8 mouse cellular contexts compared by ENCODE assay signal in the genomic region with DNA sequence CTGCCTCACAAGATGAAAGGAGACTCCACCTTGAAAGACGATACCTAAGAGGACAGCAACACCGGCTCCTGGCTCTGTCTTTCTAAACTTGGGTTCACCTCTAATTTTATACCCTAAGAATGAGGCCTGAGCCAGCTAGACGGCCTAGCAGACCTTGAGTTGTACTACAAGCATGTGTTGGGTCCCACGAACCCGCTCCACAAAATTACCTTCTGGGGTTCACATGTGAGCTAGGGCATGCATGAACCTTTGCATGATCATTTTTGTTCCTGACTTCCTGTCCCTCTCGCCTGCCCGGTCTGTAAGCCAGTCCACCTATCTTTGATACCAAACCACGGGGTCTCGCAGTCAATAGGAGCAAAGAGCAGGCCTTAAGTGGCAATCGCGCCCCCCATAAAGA. TPM values are rescaled to one million over a fixed set of nuclear protein-coding genes. Genes with fewer than 3 reads are reported as not detected.
A peak's percentile ranks its signal among the peaks of the same experiment; 100 is the strongest.
DNase-seq lines count a peak whose midpoint lies in the region; ATAC-seq and TF ChIP-seq lines count a peak whose summit lies in the region.

No protein-coding gene starts in this region.

- peak overlapping the region; percentile 78 for H3K9ac ChIP-seq in limb, embryonic 11.5 days (ENCODE audit: low read length)

- peak; percentile 14 to 18 for DNase-seq in cerebellum, postnatal 14 days
- peak; percentile 15 for DNase-seq in thymus, postnatal 0 days (ENCODE audit: low spot score)
- no peak for DNase-seq in thymus, postnatal 10 days (ENCODE audit: low spot score in 2 of 2)
- peak; percentile 50 for DNase-seq in limb, embryonic 11.5 days (ENCODE audit: low spot score)
- DNase-seq in right cerebral cortex, adult 18-20 months, result no peak

- TF ChIP-seq CTCF in olfactory bulb, adult 2 months (IDR thresholded peaks at IDR 0.05; ENCODE audit: insufficient read depth, low read depth, low read length), result no peak

- peak overlapping the region; percentile 50 for H3K4me3 ChIP-seq in limb, embryonic 11.5 days (ENCODE audit: low read depth, low read length)
- H3K4me3 ChIP-seq in olfactory bulb, adult 2 months (ENCODE audit: insufficient read depth, low read depth, low read length), result peak overlapping the region; percentile 54

- no peak overlapping the region; the same call in 1 of the 2 replicates for H3K27ac ChIP-seq in limb, embryonic 11.5 days (replicated peaks; ENCODE audit: low read depth, low read length)
- H3K27ac ChIP-seq in olfactory bulb, adult 2 months (ENCODE audit: insufficient read depth, low read depth, low read length), result peak overlapping the region; percentile 65; the same call in 1 of the 2 replicates

- H3K9me3 ChIP-seq in limb, embryonic 11.5 days (ENCODE audit: control insufficient read depth, low read length), result no peaks in the 10 kb centered on the region

- H3K4me1 ChIP-seq in limb, embryonic 11.5 days (ENCODE audit: control insufficient read depth, insufficient read depth, low read length), result no peaks in the 10 kb centered on the region
- H3K4me1 ChIP-seq in olfactory bulb, adult 2 months (ENCODE audit: control insufficient read depth, insufficient read depth, low read length), result peaks cover 12% of the 10 kb centered on the region

- 3% methylated on average over 11 of the region's 11 CpGs for WGBS in limb, embryonic 11.5 days
- 3% methylated on average over 11 of the region's 11 CpGs for WGBS in olfactory bulb, adult 2 months

- ATAC-seq in cerebellum, adult (ENCODE audit: insufficient number of reproducible peaks, low FRiP score, low TSS enrichment), result no peak
- no peak for ATAC-seq in limb, embryonic 11.5 days (ENCODE audit: insufficient number of reproducible peaks, low FRiP score, low TSS enrichment, low read depth)
- no peak for ATAC-seq in inflammation-experienced regulatory T-cells, adult 6 months

- H3K36me3 ChIP-seq in limb, embryonic 11.5 days (ENCODE audit: control insufficient read depth, insufficient read depth, low read length), result peaks cover 23% of the 10 kb centered on the region

- H3K4me2 ChIP-seq in limb, embryonic 11.5 days (ENCODE audit: low read depth, severe bottlenecking), result peak overlapping the region; percentile 78

- no peaks in the 10 kb centered on the region for H3K27me3 ChIP-seq in limb, embryonic 11.5 days (ENCODE audit: control insufficient read depth, insufficient read depth, low read length)

- TF ChIP-seq POLR2A in olfactory bulb, adult 2 months (IDR thresholded peaks at IDR 0.05; ENCODE audit: insufficient read depth, low read depth, low read length), result no peak

RNA-seq across cellular contexts. Expression of a gene that starts 0.7 kb away (rescaled TPM):
- 348 and 383 TPM in 2 replicates for polyA plus RNA-seq in thymus, postnatal 0 days (2015; fragmentation: Nextera tagmentation; extraction: Ambion mirVana)
- 488 and 505 TPM in 2 replicates for polyA plus RNA-seq in limb, embryonic 11.5 days (2014; fragmentation: Nextera tagmentation; extraction: Ambion mirVana)
- not detected in 2 replicates for polyA plus RNA-seq in olfactory bulb, adult 2 months (2012; ENCODE audit: insufficient read depth, insufficient read length, low replicate concordance, missing spikeins)
- polyA plus RNA-seq in inflammation-experienced regulatory T-cells, adult 6 months (2017; shearing (Covaris generic)), result 100 to 1,000 TPM in 2 of 3 experiments, 10 to 100 TPM in 1; 13.2 to 293 (median 291) TPM

RNA-seq across cellular contexts. Expression of a gene that starts 0.9 kb away (rescaled TPM):
- 200 and 230 TPM in 2 replicates for polyA plus RNA-seq in thymus, postnatal 0 days (2015; fragmentation: Nextera tagmentation; extraction: Ambion mirVana)
- polyA plus RNA-seq in limb, embryonic 11.5 days (2014; fragmentation: Nextera tagmentation; extraction: Ambion mirVana), result 259 and 269 TPM in 2 replicates
- polyA plus RNA-seq in olfactory bulb, adult 2 months (2012; ENCODE audit: insufficient read depth, insufficient read length, low replicate concordance, missing spikeins), result not detected in 2 replicates
- polyA plus RNA-seq in inflammation-experienced regulatory T-cells, adult 6 months (2017; shearing (Covaris generic)), result 100 to 1,000 TPM; 137 to 236 (median 173) TPM

RNA-seq across cellular contexts. Expression of a gene that starts 11.3 kb away (rescaled TPM):
- polyA plus RNA-seq in thymus, postnatal 0 days (2015; fragmentation: Nextera tagmentation; extraction: Ambion mirVana), result 134 and 143 TPM in 2 replicates
- 210 and 214 TPM in 2 replicates for polyA plus RNA-seq in limb, embryonic 11.5 days (2014; fragmentation: Nextera tagmentation; extraction: Ambion mirVana)
- polyA plus RNA-seq in olfactory bulb, adult 2 months (2012; ENCODE audit: insufficient read depth, insufficient read length, low replicate concordance, missing spikeins), result not detected in 2 replicates
- polyA plus RNA-seq in inflammation-experienced regulatory T-cells, adult 6 months (2017; shearing (Covaris generic)), result 100 to 1,000 TPM; 104 to 381 (median 133) TPM

RNA-seq across cellular contexts. Expression of a gene that starts 28.5 kb away (rescaled TPM):
- polyA plus RNA-seq in thymus, postnatal 0 days (2015; fragmentation: Nextera tagmentation; extraction: Ambion mirVana), result 32.1 and 41.4 TPM in 2 replicates
- 36.2 and 37.0 TPM in 2 replicates for polyA plus RNA-seq in limb, embryonic 11.5 days (2014; fragmentation: Nextera tagmentation; extraction: Ambion mirVana)
- 93.3 and 117 TPM in 2 replicates for polyA plus RNA-seq in olfactory bulb, adult 2 months (2012; ENCODE audit: insufficient read depth, insufficient read length, low replicate concordance, missing spikeins)
- polyA plus RNA-seq in inflammation-experienced regulatory T-cells, adult 6 months (2017; shearing (Covaris generic)), result 10 to 100 TPM; 18.6 to 21.4 (median 18.7) TPM

Comparison
In these comparisons a context has a peak if more than half of its experiments do, and no peak if none do; other contexts are left out.
1. DNase-seq: peak in cerebellum, postnatal 14 days (2 of 2), thymus, postnatal 0 days (single experiment) and limb, embryonic 11.5 days (single experiment); none in thymus, postnatal 10 days (0 of 2) and right cerebral cortex, adult 18-20 months (single experiment).
2. RNA of a gene that starts 0.7 kb away (polyA plus RNA-seq): 488 to 505 TPM in limb, embryonic 11.5 days, 348 to 383 TPM in thymus, postnatal 0 days and 13.2 to 293 TPM in inflammation-experienced regulatory T-cells, adult 6 months; not detected in olfactory bulb, adult 2 months; every median in the first group is over 10 times any median in the second.
3. RNA of a gene that starts 11.3 kb away (polyA plus RNA-seq): 210 to 214 TPM in limb, embryonic 11.5 days, 134 to 143 TPM in thymus, postnatal 0 days and 104 to 381 TPM in inflammation-experienced regulatory T-cells, adult 6 months; not detected in olfactory bulb, adult 2 months; every median in the first group is over 100 times any median in the second.